Mouse (Mus musculus): ENCODE results near the gene Zfp281. TPM values are rescaled to one million over a fixed set of nuclear protein-coding genes. Genes with fewer than 3 reads are reported as not detected.

Gene Zfp281
- polyA plus RNA-seq, 1 experiment from 2014 or later = 38.5 TPM

DNA sequence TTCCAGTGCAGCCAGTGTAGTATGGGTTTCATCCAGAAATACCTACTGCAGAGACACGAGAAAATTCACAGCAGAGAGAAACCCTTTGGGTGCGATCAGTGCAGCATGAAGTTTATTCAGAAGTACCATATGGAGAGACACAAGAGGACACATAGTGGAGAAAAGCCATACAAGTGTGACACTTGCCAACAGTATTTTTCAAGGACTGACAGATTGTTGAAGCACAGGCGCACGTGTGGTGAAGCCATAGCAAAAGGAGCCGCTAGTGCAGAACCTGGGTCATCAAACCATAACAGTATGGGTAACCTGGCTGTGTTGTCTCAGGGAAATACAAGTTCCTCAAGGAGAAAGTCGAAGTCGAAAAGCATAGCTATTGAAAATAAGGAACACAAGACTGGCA, 1.4 kb downstream of the Zfp281 start:
- Histone ChIP-seq H3K27me3 (ENCODE audit: control insufficient read depth, insufficient read depth, low read length) (no peaks in the 10 kb centered on the region), H3K4me1 (replicated peaks; ENCODE audit: control insufficient read depth, insufficient read depth, low read length) (peaks cover 7% of the 10 kb centered on the region), H3K27ac (ENCODE audit: low read depth, low read length) (no peak overlapping the region), H3K4me2 (replicated peaks; ENCODE audit: low read depth, low read length) (peak overlapping the region; percentile 82), H3K9me3 (ENCODE audit: control insufficient read depth, low read length) (no peaks in the 10 kb centered on the region), H3K9ac (ENCODE audit: low read depth, low read length) (peak overlapping the region; percentile 95), H3K36me3 (ENCODE audit: control insufficient read depth, insufficient read depth, low read length) (peaks cover 15% of the 10 kb centered on the region; the same call in 1 of the 2 replicates), H3K4me3 (ENCODE audit: low read depth, low read length) (peak overlapping the region; percentile 94)
- WGBS = 87% methylated on average over 7 of the region's 7 CpGs
- ATAC-seq (ENCODE audit: low FRiP score) (no peak), DNase-seq (ENCODE audit: low spot score) (no peak)

DNA sequence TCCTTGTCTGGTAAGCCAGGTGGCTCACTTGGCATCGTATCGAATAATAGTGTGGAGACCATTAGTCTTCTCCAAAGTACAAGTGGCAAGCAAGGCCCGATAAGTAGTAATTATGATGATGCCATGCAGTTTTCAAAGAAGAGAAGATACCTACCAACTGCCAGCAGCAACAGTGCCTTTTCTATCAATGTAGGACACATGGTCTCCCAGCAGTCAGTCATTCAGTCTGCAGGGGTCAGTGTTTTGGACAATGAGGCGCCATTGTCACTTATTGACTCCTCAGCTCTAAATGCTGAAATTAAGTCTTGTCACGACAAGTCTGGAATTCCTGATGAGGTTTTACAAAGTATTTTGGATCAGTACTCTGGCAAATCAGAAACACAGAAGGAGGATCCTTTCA, 2.1 kb downstream of the Zfp281 start:
- DNase-seq (ENCODE audit: low spot score) (no peak), ATAC-seq (ENCODE audit: low FRiP score) (no peak)
- peaks cover 15% of the 10 kb centered on the region; the same call in 1 of the 2 replicates for H3K36me3 ChIP-seq (ENCODE audit: control insufficient read depth, insufficient read depth, low read length)
- H3K9me3 ChIP-seq (ENCODE audit: control insufficient read depth, low read length) = no peaks in the 10 kb centered on the region
- H3K27me3 ChIP-seq (ENCODE audit: control insufficient read depth, insufficient read depth, low read length) = no peaks in the 10 kb centered on the region
- peaks cover 7% of the 10 kb centered on the region for H3K4me1 ChIP-seq (replicated peaks; ENCODE audit: control insufficient read depth, insufficient read depth, low read length)
- no peak overlapping the region for H3K4me3 ChIP-seq (ENCODE audit: low read depth, low read length)
- no peak overlapping the region for H3K27ac ChIP-seq (ENCODE audit: low read depth, low read length)
- H3K9ac ChIP-seq (ENCODE audit: low read depth, low read length) = no peak overlapping the region
- WGBS = 92% methylated on average over 5 of the region's 5 CpGs
- no peak overlapping the region for H3K4me2 ChIP-seq (replicated peaks; ENCODE audit: low read depth, low read length)

DNA sequence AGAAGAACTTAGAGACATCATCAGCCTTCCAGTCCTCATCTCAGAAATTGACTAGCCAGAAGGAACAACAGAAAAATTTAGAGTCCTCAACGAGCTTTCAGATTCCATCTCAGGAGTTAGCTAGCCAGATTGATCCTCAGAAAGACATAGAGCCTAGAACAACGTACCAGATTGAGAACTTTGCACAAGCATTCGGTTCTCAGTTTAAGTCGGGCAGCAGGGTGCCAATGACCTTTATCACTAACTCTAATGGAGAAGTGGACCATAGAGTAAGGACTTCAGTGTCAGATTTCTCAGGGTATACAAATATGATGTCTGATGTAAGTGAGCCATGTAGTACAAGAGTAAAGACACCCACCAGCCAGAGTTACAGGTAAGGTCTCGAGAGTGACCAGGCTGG, 2.9 kb downstream of the Zfp281 start:
- Histone ChIP-seq H3K4me2 (replicated peaks; ENCODE audit: low read depth, low read length) (no peak overlapping the region; the same call in 1 of the 2 replicates), H3K36me3 (ENCODE audit: control insufficient read depth, insufficient read depth, low read length) (peaks cover 15% of the 10 kb centered on the region; the same call in 1 of the 2 replicates), H3K9ac (ENCODE audit: low read depth, low read length) (no peak overlapping the region), H3K9me3 (ENCODE audit: control insufficient read depth, low read length) (no peaks in the 10 kb centered on the region), H3K4me3 (ENCODE audit: low read depth, low read length) (0 out of 2 replicates have a peak overlapping the region, but pooled peaks have one; percentile 2), H3K27me3 (ENCODE audit: control insufficient read depth, insufficient read depth, low read length) (no peaks in the 10 kb centered on the region), H3K27ac (ENCODE audit: low read depth, low read length) (no peak overlapping the region), H3K4me1 (replicated peaks; ENCODE audit: control insufficient read depth, insufficient read depth, low read length) (peaks cover 7% of the 10 kb centered on the region)
- 88% methylated on average over 5 of the region's 5 CpGs for WGBS
- no peak for ATAC-seq (ENCODE audit: low FRiP score)
- DNase-seq (ENCODE audit: low spot score) = no peak

DNA sequence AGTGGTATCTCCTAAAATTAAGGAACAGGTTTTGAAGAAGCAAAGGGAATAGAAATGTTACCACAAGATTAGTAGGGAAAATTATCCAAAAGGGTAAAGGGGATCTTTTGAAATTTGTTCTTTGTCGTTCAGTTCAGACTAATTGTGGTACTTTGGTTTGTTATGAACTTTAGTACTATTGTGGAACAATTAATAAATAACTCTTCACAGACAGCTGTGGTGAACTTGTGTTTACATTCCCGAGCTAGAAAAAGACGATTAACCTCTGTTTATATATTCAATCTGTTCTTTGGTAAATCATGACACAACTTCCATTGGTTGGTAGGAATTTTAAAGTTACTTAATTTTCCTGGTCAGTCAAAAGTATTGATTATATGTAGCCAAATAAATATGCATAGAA, 8.2 kb downstream of the Zfp281 start:
- WGBS = 93% methylated on average over 3 of the region's 3 CpGs
- DNase-seq (ENCODE audit: low spot score) (no peak), ATAC-seq (ENCODE audit: low FRiP score) (no peak)
- no peak overlapping the region for H3K4me2 ChIP-seq (replicated peaks; ENCODE audit: low read depth, low read length)
- H3K9me3 ChIP-seq (ENCODE audit: control insufficient read depth, low read length) = no peaks in the 10 kb centered on the region
- H3K4me3 ChIP-seq (ENCODE audit: low read depth, low read length) = no peak overlapping the region
- no peaks in the 10 kb centered on the region; the same call in 1 of the 2 replicates for H3K4me1 ChIP-seq (replicated peaks; ENCODE audit: control insufficient read depth, insufficient read depth, low read length)
- H3K36me3 ChIP-seq (ENCODE audit: control insufficient read depth, insufficient read depth, low read length) = no peaks in the 10 kb centered on the region
- no peaks in the 10 kb centered on the region for H3K27me3 ChIP-seq (ENCODE audit: control insufficient read depth, insufficient read depth, low read length)
- no peak overlapping the region for H3K9ac ChIP-seq (ENCODE audit: low read depth, low read length)
- H3K27ac ChIP-seq (ENCODE audit: low read depth, low read length) = no peak overlapping the region

DNA sequence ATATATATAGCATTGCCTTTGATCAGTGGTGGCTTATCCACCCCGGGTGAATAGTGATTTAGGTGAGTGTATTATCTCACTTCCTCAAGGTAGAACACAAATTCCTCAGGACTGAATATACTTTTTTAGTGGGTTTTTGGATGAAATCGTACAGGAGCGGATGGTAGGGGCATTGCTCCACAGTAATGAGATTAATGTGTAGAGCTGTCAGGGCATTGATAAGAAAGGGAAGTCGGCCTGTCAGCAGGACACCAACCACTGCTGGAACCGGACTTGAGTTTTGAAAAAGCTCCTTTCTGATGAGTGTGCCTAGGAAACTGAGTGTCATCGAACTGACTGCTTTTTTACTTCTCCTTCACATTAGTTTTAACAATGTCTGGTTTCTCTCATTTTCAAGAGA, 10.9 kb downstream of the Zfp281 start:
- H3K9ac ChIP-seq (ENCODE audit: low read depth, low read length) = no peak overlapping the region
- H3K4me2 ChIP-seq (replicated peaks; ENCODE audit: low read depth, low read length) = no peak overlapping the region
- H3K27ac ChIP-seq (ENCODE audit: low read depth, low read length) = no peak overlapping the region
- ATAC-seq (ENCODE audit: low FRiP score) (no peak), DNase-seq (ENCODE audit: low spot score) (no peak)
- H3K36me3 ChIP-seq (ENCODE audit: control insufficient read depth, insufficient read depth, low read length) = no peaks in the 10 kb centered on the region
- H3K4me1 ChIP-seq (replicated peaks; ENCODE audit: control insufficient read depth, insufficient read depth, low read length) = no peaks in the 10 kb centered on the region
- no peaks in the 10 kb centered on the region for H3K9me3 ChIP-seq (ENCODE audit: control insufficient read depth, low read length)
- no peaks in the 10 kb centered on the region for H3K27me3 ChIP-seq (ENCODE audit: control insufficient read depth, insufficient read depth, low read length)
- H3K4me3 ChIP-seq (ENCODE audit: low read depth, low read length) = no peak overlapping the region
- WGBS = 90% methylated on average over 6 of the region's 6 CpGs

DNA sequence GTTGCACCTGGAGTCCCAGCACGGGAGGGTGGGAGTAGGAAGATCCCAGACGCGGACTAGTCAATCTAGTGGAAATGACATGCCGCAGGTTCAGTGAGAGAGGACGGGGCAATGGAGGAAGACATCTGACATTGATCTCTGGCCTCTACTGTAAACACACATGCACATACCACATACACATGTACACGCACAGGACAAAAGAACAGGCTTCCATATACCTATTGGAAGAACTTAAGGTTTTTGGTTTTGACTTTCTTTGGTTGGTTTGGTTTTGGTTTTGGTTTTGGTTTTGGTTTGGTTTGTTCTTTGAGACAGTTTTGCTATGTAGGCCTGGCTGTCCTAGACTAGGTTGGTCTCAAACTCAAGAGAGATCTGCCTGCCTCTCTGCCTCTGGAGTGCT, 12.2 kb downstream of the Zfp281 start:
- DNase-seq (ENCODE audit: low spot score) (no peak), ATAC-seq (ENCODE audit: low FRiP score) (no peak)
- no peaks in the 10 kb centered on the region for H3K9me3 ChIP-seq (ENCODE audit: control insufficient read depth, low read length)
- no peak overlapping the region for H3K27ac ChIP-seq (ENCODE audit: low read depth, low read length)
- H3K4me3 ChIP-seq (ENCODE audit: low read depth, low read length) = no peak overlapping the region
- H3K4me2 ChIP-seq (replicated peaks; ENCODE audit: low read depth, low read length) = no peak overlapping the region
- no peaks in the 10 kb centered on the region for H3K36me3 ChIP-seq (ENCODE audit: control insufficient read depth, insufficient read depth, low read length)
- H3K4me1 ChIP-seq (replicated peaks; ENCODE audit: control insufficient read depth, insufficient read depth, low read length) = no peaks in the 10 kb centered on the region
- no peak overlapping the region for H3K9ac ChIP-seq (ENCODE audit: low read depth, low read length)
- no peaks in the 10 kb centered on the region for H3K27me3 ChIP-seq (ENCODE audit: control insufficient read depth, insufficient read depth, low read length)
- WGBS = 96% methylated on average over 6 of the region's 6 CpGs

DNA sequence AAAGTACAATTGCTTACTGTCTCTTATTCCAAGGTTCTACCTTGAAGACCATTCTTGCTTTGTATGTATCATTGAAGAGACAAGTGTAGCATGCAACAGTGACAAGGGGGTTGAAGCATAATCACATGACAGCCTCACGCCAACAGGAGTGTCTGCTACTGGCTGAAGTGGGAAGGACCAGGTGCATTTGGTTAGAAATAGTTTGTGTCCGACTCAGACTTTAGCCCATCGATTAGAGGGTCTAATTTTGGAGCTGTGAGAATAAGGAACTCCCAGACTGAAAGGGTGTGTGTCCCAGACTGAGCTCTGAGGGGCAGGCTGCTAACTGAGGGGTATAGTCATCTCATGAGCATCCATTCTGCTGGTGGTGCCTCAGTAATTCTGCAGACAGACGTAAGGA, 13.0 kb downstream of the Zfp281 start:
- no peaks in the 10 kb centered on the region for H3K27me3 ChIP-seq (ENCODE audit: control insufficient read depth, insufficient read depth, low read length)
- no peak for DNase-seq (ENCODE audit: low spot score)
- no peaks in the 10 kb centered on the region for H3K4me1 ChIP-seq (replicated peaks; ENCODE audit: control insufficient read depth, insufficient read depth, low read length)
- no peak overlapping the region for H3K27ac ChIP-seq (ENCODE audit: low read depth, low read length)
- H3K36me3 ChIP-seq (ENCODE audit: control insufficient read depth, insufficient read depth, low read length) = no peaks in the 10 kb centered on the region
- H3K9ac ChIP-seq (ENCODE audit: low read depth, low read length) = no peak overlapping the region
- no peak for ATAC-seq (ENCODE audit: low FRiP score)
- no peak overlapping the region for H3K4me3 ChIP-seq (ENCODE audit: low read depth, low read length)
- 91% methylated on average over 4 of the region's 4 CpGs for WGBS
- H3K9me3 ChIP-seq (ENCODE audit: control insufficient read depth, low read length) = no peaks in the 10 kb centered on the region
- H3K4me2 ChIP-seq (replicated peaks; ENCODE audit: low read depth, low read length) = no peak overlapping the region

DNA sequence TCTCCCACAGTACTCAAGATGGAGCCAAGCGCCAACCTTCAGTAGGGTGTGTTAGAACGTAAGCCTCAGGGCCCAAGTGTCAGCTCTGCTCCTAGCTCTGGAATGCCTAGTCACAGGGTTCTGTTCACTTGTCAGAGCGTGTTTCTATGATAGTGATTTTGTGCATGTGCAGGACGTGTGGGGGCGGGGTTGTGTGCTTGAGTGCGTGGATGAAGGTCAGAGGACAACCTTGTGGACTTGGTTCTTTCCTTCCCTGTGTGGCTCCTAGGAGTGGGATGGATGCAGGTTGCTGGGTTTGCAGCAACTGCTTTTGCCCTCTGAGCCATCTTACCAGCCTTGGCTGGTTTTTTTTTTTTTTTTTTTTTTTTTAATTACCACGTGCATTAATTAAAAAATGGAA, 13.5 kb downstream of the Zfp281 start:
- Histone ChIP-seq H3K4me3 (ENCODE audit: low read depth, low read length) (no peak overlapping the region), H3K9me3 (ENCODE audit: control insufficient read depth, low read length) (no peaks in the 10 kb centered on the region), H3K9ac (ENCODE audit: low read depth, low read length) (no peak overlapping the region), H3K27me3 (ENCODE audit: control insufficient read depth, insufficient read depth, low read length) (no peaks in the 10 kb centered on the region), H3K4me1 (replicated peaks; ENCODE audit: control insufficient read depth, insufficient read depth, low read length) (no peaks in the 10 kb centered on the region), H3K36me3 (ENCODE audit: control insufficient read depth, insufficient read depth, low read length) (no peaks in the 10 kb centered on the region), H3K4me2 (replicated peaks; ENCODE audit: low read depth, low read length) (no peak overlapping the region), H3K27ac (ENCODE audit: low read depth, low read length) (no peak overlapping the region)
- ATAC-seq (ENCODE audit: low FRiP score) = no peak
- WGBS = 95% methylated on average over 7 of the region's 7 CpGs
- DNase-seq (ENCODE audit: low spot score) = no peak

DNA sequence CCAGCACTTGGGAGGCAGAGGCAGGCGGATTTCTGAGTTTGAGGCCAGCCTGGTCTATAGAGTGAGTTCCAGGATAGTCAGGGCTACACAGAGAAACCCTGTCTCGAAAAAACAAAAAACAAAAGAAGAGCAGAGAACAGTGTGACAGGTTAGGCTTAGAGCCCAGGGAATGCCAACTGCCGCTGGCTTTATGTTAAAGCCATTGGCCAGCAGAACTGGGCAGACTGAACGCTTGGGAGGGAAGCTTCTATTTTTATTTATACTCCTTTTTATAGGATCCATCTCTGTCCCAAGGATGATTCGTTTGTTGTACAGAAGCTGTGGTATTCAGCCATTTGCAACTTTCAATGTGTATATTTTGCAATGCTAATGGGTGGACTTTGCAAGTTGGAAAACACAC, 14.0 kb downstream of the Zfp281 start:
- ATAC-seq (ENCODE audit: low FRiP score) (no peak), DNase-seq (ENCODE audit: low spot score) (no peak)
- no peaks in the 10 kb centered on the region for H3K36me3 ChIP-seq (ENCODE audit: control insufficient read depth, insufficient read depth, low read length)
- 87% methylated on average over 5 of the region's 5 CpGs for WGBS
- no peak overlapping the region for H3K9ac ChIP-seq (ENCODE audit: low read depth, low read length)
- no peaks in the 10 kb centered on the region for H3K27me3 ChIP-seq (ENCODE audit: control insufficient read depth, insufficient read depth, low read length)
- H3K4me3 ChIP-seq (ENCODE audit: low read depth, low read length) = no peak overlapping the region
- no peak overlapping the region for H3K27ac ChIP-seq (ENCODE audit: low read depth, low read length)
- no peaks in the 10 kb centered on the region for H3K4me1 ChIP-seq (replicated peaks; ENCODE audit: control insufficient read depth, insufficient read depth, low read length)
- H3K4me2 ChIP-seq (replicated peaks; ENCODE audit: low read depth, low read length) = no peak overlapping the region
- H3K9me3 ChIP-seq (ENCODE audit: control insufficient read depth, low read length) = no peaks in the 10 kb centered on the region

Measured in hindbrain, embryonic 11.5 days (tissue).